Mouse (Mus musculus): ENCODE data around the gene Mapk1.

Mapk1 gene

DNA sequence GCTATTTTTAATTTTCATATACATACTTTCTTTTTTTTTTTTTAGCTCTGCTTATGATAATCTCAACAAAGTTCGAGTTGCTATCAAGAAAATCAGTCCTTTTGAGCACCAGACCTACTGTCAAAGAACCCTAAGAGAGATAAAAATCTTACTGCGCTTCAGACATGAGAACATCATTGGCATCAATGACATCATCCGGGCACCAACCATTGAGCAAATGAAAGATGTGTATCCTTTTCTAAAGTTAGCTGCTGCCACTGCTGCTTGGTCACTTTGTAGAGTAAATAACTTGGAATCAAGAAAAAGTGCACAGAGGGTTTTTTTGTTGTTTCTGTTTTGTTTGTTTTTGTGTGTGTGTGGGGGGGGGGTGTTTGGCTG, 32.7 kb downstream of the Mapk1 start:
- DNase-seq (ENCODE audit: low read depth, low spot score) = no peak

DNA sequence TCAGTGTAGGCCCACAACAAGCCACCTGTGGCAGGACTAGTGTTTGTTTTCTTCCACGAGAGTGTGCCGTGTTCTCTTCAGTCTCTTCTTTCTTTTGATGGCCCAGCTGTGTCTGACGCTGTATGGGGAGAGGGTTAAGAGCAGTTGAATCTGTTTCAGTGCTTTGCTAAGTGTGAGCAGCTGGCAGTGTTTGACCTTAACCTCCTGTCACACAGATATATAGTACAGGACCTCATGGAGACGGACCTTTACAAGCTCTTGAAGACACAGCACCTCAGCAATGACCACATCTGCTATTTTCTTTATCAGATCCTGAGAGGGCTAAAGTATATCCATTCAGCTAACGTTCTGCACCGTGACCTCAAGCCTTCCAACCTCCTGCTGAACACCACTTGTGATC, 34.9 kb downstream of the Mapk1 start:
- no peak for DNase-seq (ENCODE audit: low read depth, low spot score)

DNA sequence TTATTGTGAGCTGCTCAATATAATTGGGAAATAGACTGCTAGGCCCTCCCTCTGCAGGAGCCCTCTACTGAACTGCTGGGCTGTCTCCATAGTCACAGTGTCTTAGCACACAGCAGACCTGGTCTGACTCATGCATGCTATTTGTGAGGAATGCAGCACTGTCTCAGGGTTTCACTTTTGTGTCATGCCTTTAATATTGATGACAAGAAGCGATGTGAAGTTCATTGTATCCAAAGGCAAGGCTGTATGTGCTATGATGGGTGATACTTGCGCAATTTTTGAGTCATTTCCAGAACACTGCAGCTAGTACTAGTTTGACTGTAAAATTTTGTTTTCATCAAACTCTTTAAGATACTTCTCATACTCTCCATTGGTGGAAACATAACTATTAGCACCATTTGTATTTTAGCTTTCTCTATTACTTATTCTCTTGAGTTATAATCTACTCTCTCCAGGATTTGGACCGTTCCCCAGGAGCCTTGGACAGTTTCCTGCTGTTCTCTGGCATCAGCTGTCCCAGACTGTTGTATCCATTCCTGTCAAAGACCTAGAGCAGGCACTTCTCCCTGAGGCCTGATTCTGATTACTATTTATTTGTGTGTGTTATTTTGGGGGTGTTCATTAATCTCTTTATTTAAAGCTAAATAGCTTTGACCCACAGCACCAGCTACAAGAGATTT, 41.4 kb downstream of the Mapk1 start:
- DNase-seq (ENCODE audit: low read depth, low spot score) = no peak

DNA sequence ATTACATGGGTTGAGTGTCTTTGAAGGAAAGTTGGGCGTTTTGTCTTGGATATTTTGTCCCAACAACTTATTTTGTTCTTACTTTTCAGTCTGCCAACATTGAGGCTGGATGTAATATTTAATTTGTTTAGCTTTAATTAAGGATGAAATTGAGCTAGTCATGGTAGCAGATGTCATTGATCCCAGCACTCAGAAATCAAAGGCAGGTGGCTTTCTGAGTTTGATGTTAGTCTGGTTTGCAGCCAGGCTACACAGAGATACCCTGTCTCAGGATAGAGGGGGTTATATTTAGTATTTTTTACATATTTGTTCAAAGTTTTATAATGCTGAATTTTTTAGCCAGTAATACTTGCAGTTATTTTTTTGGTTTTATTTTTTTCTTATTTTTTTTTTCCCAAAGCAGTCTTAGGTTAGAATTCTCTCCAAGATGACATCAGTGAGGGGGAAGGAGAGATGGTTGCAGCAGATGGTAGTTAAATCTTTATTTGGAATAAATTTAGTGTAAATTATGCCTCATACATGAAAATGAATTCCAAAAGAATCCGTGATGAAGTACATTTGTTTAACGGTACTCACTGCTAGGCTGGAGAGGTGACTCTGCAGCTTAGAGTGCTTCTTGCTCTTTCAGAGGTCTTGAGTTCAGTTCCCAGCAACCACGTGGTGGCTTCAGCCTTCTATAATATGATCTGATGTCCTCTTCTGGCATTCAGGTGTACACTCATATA, 47.0 kb downstream of the Mapk1 start:
- DNase-seq (ENCODE audit: low read depth, low spot score) = peak; percentile 86

DNA sequence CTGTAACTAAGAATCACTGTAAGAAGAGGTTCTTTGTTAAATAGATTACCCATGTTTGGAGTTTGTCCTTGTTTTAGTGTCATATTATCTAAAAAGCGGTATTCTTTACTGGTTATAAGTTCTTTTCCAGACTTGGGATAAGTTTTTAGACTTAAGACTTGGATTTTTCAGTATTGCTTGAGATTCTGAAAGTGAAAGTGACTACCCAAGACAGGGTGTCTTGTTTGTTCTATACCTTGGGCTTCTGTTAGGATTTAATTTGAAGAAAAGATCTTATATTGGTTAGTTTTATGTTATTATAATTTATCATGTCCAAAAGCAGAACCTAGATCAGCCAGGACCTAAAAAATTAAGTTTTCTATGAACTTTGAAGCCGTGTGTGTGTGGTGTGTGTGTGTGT, 50.6 kb downstream of the Mapk1 start:
- no peak for DNase-seq (ENCODE audit: low read depth, low spot score)

DNA sequence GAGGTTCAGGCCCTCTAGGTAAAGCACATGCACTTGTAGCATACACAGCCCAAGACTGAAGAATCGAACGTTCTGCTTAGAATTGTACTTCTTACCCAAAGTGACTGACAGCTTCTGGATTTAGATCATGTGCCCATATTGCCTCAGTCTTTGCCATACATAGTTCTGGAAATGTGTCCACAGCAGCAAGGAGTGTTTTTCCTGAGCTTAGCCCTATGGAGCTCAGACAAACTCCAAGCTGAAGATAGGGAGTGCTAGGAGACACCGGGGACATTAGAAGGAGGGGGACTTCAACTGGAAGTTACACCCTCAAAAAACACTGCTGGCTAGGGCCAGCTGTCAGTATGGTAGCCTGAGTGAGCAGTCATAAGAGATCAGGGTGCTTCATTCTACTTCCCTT, 57.5 kb downstream of the Mapk1 start:
- DNase-seq (ENCODE audit: low read depth, low spot score) = no peak

DNA sequence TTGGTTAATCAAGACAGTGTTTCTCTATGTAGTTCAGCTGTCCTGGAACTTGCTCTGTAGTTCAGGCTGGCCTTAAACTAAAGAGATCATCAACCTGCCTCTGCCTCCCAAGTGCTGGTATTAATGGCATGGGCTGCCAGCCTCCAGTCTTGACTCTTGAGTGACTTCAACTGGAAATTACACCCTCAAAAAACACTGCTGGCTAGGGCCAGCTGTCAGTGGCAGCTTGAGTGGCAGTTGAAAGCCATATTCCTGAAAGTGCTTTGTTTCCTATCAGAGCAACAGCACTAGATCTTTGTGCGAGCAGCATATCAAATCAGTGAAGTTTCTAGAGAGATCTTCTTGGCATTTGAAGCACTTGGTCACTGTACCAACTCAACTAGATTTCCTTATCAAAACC, 58.2 kb downstream of the Mapk1 start:
- DNase-seq (ENCODE audit: low read depth, low spot score) = no peak

DNA sequence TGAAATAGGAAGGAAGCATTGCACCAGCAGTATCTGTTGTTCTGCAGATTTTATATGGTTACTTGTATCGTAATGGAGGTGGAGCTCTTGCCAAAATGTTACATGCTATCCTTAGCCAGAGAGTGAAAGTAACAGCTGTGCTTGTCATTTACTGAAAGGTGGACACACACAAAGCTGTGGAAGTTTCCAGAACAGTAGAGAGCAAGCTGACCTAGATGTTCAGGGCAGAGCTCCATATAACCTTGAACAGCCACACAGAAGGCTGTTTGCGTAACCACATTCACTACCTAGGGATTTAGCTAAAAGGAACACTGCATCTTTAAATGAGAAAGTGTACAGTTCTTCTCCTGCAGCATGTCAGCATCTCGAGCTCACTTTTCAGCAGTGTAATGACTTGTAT, 61.1 kb downstream of the Mapk1 start:
- no peak for DNase-seq (ENCODE audit: low read depth, low spot score)

DNA sequence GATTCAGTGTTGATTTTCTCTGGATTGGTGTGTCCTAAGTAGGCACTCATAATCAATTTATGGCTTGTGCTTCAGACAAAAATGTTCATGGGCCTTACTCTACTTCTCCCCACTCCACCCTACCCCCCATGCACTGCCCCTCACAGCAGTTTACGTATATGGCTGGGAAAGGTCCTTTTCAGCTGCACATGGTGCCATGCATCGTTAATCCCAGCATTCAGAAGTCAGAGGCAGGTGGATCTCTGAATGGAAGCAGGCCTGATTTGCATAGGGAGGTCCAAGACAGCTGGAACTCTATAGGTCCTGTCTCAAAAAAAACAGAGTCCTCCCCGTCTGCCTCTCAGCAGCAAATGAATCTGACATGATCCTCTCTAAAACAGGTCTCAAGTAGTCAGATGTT, 62.1 kb downstream of the Mapk1 start:
- DNase-seq (ENCODE audit: low read depth, low spot score) = no peak

GRCm38 (mm10) chr16:17049886-17050285, 66.7 kb downstream of the Mapk1 start:
- no peak for DNase-seq (ENCODE audit: low read depth, low spot score)

DNA sequence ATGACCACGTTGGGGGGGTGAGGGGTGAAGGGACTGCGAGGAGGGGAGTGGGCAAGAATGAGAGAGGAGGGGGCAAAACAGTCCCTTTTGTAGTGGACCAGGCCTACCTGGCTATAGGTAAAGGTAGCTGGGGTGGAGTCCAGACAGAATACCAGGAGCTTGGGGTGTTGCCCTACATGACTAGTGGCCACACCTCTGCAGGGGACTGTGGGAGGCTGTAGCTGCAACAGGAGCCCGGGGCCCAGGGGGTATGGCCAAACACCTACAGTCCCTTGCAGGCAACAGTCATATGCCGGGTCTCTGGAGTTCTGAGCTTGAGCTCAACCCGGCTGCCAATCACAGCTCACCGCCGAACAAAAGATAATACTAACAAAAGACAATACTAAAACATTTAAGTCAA, 68.9 kb downstream of the Mapk1 start:
- DNase-seq (ENCODE audit: low read depth, low spot score) = no peak

DNA sequence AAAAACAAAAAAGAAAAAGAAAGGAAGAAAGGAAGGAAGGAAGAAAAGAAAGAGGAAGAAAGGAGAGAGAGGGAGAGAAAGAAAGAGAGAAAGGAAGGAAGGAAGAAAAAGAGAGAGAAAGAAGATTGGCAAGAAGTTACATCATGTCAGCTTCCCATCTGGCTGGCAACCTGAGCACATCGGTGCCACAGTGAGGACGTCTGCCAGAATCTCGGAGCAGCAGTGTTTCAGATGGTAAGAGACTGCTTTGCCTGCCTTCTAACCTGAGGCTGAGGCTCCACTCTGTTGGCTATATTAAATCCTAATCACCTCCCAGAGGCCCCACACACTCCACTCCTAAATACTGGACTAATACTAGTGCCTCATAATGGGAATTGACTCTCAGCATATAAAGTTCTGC, 70.7 kb downstream of the Mapk1 start:
- DNase-seq (ENCODE audit: low read depth, low spot score) = no peak

GRCm38 (mm10) chr16:17055584-17055983, 72.4 kb downstream of the Mapk1 start:
- peak; percentile 69 for DNase-seq (ENCODE audit: low read depth, low spot score)

GRCm38 (mm10) chr16:17062338-17062737, 79.2 kb downstream of the Mapk1 start:
- no peak for DNase-seq (ENCODE audit: low read depth, low spot score)

DNA sequence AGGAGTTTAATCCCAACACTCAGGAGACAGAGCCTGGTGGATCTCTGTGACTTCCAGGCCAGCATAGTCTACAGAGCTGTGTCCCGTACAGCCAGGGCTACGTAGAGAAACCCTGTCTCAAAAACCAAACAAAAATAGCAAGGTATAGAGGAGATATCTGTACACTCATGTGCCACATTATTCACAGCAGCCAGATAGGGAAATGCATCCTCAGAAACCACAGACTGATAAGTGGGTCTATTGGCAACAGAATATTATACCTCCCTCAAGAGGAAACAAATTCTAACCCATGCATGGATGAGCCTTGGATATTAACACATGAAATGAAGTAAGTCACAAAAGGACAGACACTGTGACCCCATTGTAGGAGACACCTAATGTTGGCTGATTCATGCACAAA, 84.4 kb downstream of the Mapk1 start:
- DNase-seq (ENCODE audit: low read depth, low spot score) = no peak

DNA sequence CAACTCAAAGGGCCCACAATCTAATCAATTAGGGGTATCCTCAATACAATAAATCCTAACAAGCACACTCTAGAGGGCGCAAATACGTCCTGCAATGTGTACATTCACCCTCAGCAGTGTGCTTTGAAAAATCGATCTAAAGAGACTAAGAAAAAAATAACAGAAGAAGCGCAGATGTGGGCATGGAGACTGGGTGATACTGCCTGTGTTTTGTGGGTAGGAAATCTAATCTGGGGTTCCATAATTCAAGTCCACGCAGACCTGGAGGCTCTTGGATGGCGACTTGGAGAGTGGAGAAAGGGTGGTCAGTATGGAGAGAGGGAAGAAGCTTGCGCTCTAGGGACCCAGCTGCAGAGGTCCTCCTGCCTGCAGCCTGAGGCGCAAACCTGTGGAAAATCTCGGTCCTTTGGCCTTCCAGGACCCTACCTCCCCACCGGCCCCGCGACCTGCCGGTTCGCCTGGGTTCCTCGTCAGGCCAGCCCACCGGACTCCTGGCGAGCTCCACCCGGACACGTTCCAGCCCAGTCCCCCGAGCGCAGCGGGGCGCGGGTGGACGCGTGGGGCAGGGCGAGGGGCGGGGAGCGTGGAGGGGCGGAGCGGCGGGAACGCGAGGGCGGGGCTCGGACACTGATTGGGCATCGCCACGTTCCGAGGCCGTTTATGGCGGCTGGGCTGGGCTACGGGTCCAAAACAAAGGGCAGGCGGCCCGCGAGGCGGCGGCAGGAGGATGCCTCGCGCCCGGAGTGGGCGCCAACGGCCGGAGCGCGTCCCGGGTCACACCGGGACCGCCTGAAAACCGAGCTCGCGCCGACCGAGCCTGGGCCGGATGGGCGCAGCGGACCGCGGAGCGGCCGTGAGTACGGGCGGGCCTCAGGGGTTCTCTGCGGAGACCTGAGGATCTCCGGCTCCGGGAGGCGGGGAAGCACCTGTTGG, 86.6 kb downstream of the Mapk1 start, which contains the start of gene Ypel1:
Gene Ypel1 (plus strand): TSS at position 186 of the 933 bp plus-strand sequence.
- DNase-seq (ENCODE audit: low read depth, low spot score) = peak; percentile 58

DNA sequence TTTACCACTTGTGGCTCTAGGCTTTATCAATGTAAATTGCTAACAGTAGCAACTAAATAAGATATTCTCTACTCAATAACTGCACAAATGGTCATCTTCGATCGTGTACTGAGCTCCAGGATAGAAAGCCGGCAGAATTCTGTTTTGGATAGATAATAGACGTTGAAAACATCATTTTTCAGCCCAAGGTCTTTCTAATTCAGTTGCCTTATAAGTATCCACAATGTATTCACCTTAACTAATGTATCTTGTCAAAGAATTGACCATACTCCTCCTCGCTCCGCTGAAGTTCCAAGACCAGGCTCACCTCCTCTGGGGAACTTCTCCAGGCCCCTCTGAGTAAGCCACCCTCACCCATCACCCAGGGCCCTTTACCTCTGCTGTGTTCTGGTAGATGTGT, 87.5 kb downstream of the Mapk1 start:
- DNase-seq (ENCODE audit: low read depth, low spot score) = no peak

DNA sequence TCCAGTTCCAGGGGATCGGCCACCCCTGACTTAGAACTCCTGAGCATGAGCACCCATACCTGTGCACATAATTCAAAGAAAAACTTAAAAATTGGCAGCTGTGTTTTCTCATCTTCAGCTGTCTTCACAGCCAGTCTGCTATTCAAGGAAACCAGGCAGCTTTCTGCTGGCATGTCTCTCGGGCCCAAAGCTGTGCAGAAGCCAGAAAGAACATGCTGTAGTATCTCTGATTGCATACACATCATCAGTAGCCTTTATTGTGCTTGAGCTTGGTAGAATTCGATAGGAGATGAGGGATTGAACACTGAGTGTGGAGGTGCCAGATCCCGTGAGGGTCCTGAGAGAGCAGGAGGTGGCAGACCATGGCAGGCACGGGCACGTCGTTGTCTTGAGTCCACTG, 89.8 kb downstream of the Mapk1 start:
- peak; percentile 43 for DNase-seq (ENCODE audit: low read depth, low spot score)

DNA sequence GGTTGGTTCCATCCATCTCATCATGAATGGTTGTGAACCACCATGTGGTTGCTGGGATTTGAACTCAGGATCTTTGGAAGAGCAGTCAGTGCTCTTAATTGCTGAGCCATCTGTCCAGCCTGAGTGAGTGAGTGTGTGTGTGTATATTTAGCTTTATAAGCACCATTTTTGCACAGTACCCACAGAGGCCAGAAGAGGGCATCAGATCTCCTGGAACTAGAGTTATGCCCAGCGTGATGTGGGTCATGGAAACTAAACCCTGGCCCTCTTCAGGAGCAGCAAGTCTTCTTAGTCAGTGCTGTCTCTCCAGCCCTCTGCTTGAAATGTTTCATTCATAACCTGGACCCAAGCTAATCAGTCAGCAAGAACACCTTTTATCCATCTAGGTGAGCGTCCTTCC, 93.1 kb downstream of the Mapk1 start:
- no peak for DNase-seq (ENCODE audit: low read depth, low spot score)

DNA sequence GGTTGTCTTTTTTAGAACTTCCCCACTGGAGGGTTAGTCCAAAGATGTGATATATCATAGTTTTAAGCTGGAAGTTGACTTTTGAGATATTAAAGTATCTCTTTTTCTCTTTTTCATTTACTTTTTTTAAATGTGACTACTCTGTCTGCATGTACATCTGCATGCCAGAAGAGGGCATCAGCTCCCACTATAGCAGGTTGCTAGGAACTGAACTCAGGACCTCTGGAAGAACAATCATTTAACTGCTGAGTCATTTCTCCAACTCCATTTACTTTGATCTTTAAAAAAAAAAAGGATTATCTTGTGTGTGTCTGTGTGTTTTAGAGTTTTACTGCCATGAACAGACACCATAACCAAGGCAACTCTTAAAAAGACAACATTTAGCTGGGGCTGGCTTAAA, 93.7 kb downstream of the Mapk1 start:
- no peak for DNase-seq (ENCODE audit: low read depth, low spot score)

DNA sequence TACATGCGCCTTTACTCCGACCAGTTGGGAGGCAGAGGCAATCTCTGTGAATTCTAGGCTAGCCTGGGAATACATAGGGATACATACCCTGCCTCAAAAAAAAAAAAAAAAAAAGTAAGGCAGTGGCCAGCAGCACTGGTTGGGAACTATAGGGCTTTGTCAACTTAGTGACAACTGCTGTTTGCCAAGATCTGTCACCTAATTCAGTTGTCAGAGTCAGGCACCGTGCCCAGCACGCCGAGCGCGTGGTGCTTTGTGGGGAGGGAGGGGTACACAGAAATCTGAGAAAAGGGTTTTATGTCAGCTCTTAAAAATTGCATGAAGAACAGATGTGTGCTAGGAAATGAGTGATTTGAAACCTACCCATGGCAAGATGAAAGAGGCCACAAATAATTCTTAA, 94.9 kb downstream of the Mapk1 start:
- no peak for DNase-seq (ENCODE audit: low read depth, low spot score)

DNA sequence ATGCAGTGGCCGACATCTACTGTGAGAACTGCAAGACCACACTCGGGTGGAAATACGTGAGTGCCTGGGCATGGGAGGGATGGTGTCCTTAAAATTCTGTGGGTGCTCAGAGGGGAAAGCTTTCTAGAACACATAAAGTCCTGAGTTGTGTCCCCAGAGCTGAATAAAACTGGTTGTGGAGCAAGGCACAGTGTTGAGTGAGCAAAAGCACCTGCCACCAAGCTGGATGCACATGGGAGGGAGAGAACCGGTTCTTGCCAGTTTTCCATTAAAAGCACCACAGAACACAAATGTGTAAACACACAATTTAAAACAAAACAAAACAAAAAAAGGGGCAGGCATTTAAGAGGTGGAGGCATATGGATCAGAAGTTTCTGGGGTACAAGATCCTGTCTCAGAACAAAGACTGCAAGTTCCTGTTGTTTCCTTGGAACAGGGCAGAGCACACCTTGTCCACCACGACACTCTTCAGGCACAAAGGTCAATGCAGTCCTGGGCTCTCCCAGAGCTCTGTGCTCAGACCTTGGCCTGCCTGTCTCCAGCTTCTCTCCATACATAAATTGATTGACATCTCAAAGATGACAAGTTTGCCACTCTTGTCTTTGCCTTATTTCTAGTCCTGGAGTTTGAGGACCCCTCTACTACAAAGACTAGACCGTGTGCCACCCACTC, 99.1 kb downstream of the Mapk1 start:
- no peak for DNase-seq (ENCODE audit: low read depth, low spot score)

Measured in telencephalon, adult 2 months (tissue).